Mouse (Mus musculus): Measurements from ENCODE around the gene Garnl3.

- TF ChIP-seq CTCF (IDR thresholded peaks at IDR 0.05; ENCODE audit: low read depth): no peak
- TF ChIP-seq EP300 (IDR thresholded peaks at IDR 0.05; ENCODE audit: low read depth): no peak
Observed at GRCm38 (mm10) chr2:33138491-33138890, 7.0 kb upstream of the Garnl3 start.

Data from liver, embryonic 14.5 days (tissue).